Mouse (Mus musculus) kidney, adult 9 months (tissue): Measurements from ENCODE around the gene Rnf141.

Experiments
- DNase-seq: peaks from one replicate; pipeline ENCODE4 v3.0.0; 2022

Rnf141 gene

GRCm38 (mm10) chr7:110843916-110844874, at the start of gene Rnf141:
Gene Rnf141 (minus strand): TSS chr7:110844457.
- peak; percentile 93 for DNase-seq

DNA sequence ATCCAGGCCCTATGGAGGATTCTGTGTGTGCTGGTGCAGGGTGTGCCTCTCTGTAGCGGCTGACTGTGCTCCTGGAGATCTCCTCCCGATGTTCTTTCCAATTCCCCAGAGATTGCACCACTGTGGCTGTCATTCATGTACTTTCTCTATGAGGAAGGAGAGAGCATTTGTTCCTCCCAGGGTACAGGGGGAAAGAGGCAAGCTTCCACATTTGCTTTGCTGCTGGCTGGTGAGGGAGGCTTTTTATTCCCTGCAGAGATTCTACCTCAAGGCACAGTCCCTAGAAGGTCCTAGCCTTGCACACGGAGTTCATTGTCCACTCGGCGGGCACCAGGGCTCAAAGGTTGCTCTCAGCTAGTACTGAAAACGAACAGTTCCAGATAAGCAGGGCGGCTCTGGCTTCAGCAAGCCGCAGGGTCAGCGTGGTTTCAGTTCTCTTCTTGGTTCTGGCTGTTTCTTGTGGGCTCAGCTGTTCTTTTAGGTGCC, 47.3 kb upstream of the Rnf141 start:
- DNase-seq, result peak; percentile 90

- peak; percentile 79 for DNase-seq
Measured at GRCm38 (mm10) chr7:110881746-110882333, 37.6 kb upstream of the Rnf141 start.

DNA sequence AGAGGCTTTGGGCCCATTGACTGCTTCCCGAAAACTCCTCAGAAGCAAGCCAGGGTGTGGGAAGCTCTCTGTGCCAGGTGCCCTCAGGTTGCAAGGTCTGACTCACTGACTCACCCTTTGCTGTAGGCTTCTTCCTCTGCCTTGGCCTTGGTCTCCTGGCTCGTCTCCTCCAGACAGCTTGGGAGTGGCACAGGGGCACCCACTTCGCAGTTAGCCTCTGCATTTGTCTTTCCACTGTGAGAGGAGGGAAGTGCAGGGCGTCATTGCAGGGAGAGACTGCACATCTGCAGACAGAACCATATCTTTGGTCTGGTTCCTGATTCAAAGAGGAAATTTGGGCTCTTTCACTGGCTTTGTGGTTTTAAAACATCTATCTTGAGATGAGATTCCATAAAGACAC, 33.8 kb upstream of the Rnf141 start:
- no peak for DNase-seq

GRCm38 (mm10) chr7:110876965-110877364, 32.7 kb upstream of the Rnf141 start:
- peak; percentile 18 for DNase-seq

DNA sequence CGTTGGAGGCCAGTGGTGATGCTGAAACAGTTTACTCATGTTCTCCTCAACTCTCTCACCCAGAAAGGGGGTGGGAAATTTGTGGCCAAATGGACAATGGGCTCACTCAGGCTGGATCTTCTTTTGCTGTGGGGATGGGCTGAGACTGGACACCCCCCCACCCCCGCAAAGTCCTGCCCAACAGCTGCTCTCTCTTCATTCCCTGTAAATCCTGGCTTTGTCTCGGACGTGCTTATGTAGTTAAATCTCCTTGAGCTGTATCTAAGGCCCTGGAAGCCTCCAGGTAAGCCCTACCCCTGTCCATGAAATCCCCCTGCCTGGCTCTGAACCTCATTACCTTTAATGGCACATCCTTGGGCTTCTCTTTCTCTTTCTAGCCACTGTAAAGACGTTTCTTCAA, 24.6 kb upstream of the Rnf141 start:
- no peak for DNase-seq

GRCm38 (mm10) chr7:110867116-110867515, 22.9 kb upstream of the Rnf141 start:
- DNase-seq, result no peak

DNA sequence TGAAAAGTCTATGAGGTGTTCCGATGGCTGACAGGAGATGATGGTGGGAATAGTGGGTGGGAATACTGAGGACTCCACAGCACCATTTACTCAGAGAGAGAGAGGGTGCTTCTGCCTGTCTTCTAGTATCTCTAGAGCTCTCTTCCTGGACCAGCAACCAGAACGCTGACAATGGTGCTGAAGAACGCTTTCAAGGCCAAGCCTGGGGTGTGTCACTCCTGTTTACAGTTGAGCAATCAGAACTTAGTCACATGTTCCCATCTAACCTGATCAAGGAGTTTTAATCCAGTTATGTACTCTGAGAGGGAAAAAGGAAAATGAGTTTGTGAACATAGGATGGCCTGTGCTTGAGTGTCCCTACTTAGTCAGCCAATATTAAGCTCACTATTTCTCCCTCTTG, 21.8 kb upstream of the Rnf141 start:
- DNase-seq, result no peak

DNA sequence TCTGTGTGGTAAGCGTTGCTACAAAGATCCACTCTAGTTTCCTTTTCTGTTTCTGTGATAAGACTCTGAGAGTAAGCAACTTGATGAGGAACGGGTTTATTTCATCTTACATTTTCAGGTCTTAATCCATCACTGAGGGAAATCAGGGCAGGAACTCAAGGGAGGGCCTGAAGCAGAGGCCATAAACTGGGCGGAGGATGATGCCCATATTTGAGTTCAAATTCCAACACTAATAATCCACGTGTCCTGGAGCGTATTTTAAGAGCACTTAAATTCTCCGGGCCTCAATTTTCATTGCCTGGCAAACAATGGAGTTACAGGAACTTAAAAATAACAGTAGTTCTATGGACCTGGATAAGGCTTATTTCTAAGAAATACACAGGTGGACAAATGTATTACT, 21.3 kb upstream of the Rnf141 start:
- no peak for DNase-seq

DNA sequence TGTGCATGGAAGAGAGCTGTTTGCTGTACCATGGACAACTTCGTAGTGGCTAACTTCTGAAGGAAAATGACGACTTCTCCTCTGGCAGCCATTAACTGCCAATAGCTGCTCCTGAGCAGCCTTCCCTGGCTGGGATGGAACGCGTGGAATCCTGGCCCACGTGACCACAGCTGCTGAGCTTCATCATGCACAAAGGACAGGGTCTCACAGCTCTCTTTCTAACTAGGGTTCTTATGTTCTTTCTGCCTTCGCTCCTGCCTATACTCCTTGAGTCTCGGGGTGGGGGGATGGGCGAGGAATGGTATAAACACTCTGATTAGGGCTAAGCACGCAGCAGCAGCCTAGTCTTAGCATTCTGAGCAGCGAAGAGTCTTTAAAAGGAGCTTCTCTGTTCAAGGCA, 20.8 kb upstream of the Rnf141 start:
- peak; percentile 24 for DNase-seq

GRCm38 (mm10) chr7:110862751-110863289, 18.6 kb upstream of the Rnf141 start, which contains the start of gene Lyve1:
Gene Lyve1 (minus strand): TSS chr7:110863239.
- DNase-seq, result no peak

- DNase-seq, result no peak
Measured at GRCm38 (mm10) chr7:110860129-110860528, 15.9 kb upstream of the Rnf141 start.

GRCm38 (mm10) chr7:110855604-110856003, 11.3 kb upstream of the Rnf141 start:
- no peak for DNase-seq

GRCm38 (mm10) chr7:110854927-110855546, 10.8 kb upstream of the Rnf141 start:
- no peak for DNase-seq

DNA sequence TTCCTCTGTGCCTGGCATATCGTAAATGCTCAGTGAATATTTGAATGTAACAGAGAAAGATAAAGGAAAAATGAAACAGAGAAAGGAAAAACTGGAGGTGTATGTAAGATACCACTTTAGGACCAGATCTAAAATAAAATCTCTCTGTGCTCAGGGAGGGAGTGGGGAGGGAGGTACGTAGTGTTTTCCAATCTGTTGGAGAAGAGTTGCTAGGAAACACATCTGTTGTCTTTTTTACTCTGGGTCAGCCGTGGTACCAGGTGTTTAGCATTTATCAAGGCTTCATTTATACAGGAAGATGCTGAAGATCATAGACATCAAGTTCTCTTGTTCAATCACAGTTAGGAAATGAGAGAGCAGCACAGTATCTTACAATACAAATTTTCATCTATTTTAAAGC, 10.3 kb upstream of the Rnf141 start:
- no peak for DNase-seq

GRCm38 (mm10) chr7:110853611-110854010, 9.4 kb upstream of the Rnf141 start:
- no peak for DNase-seq

DNA sequence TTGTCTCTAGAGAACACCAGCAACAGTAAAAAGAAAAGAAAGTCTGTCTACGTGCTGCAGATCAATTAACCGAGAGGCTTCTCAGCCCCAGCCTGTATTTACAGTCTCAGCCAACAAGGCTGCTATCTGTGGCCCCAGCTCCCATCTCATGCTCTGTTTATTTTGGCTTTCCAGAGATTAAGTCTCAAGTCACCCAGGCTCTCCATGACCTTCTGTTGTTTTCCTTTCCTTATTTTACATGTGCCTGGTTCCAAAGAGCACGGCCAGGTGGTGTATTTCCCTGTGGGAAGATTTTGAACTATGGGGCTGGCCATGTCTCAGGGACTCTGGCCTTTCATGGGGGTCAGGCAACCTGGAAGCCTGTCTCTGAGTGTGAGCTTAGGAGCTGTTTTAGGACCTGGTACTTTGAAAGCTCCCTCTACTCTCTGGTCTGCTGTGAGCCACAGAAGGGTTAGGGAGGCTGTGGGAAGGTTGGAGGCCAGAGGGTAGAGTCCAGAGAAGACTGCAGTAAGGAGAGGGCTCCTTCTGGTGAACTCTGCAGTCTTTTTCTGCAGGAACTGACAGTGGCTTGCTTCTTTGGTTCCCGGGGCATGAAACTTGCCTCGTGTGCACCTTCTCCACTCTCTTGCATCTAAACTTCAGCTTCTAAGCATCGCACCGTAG, 7.4 kb upstream of the Rnf141 start:
- peak; percentile 8 for DNase-seq

DNA sequence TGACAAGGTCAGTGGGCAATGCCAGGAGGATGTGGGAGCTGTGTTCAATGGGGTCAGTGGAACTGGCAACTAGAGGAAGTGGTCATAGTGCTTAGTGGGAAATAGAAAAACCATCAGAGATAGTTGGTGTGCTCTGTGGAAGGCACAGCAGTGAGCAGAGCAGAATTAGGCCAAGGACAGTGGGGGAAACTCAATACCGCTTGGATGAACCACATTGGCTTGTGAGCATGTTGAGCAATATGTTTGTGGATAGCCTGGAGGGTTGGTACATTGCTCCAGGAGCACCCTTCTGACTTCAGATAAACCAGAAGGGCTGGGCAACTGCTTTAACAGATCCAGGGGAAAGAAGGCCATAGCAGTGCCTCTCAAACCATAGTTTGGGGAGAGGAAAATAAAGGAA, 4.1 kb upstream of the Rnf141 start:
- DNase-seq, result no peak

DNA sequence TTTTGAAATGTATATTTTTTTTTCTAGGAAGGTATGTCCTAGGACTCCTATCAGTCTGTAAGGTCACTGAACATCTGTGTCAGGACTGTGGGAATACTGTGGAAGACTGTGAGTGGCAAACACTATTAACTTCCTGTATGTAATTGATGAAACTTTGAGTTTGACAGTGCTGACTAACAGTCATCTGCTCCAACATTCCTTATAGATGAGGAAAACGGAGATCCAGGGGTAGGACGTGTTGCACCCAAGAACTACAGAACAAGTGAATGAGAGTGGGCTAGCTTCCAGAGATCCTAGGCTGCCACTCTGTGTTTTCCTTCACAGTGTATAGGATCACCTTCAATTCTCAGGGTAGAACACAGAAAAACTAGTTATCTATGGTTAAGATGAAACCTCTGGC, 3.1 kb upstream of the Rnf141 start:
- DNase-seq, result no peak

GRCm38 (mm10) chr7:110840332-110840731, 3.9 kb downstream of the Rnf141 start:
- DNase-seq, result no peak

DNA sequence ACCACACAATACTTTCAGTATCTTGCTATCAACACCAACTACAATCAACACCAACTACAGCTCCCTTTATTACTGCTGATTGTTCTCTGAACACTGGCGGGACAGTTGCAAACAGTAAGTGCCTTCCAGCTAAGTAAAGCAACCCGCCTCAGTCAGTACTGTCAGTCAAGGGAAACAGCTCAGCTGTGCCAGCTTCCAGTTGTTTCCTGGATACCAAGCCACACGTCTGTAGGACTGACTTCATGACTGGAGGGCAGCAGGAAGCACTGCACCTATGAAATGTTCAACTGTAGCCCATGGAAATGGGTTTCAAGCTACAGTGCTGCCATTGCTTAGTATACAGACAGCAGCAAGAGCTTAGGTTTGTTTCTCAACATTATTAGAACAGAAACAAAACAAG, 9.7 kb downstream of the Rnf141 start:
- no peak for DNase-seq

GRCm38 (mm10) chr7:110834018-110834417, 10.2 kb downstream of the Rnf141 start:
- DNase-seq, result no peak

DNA sequence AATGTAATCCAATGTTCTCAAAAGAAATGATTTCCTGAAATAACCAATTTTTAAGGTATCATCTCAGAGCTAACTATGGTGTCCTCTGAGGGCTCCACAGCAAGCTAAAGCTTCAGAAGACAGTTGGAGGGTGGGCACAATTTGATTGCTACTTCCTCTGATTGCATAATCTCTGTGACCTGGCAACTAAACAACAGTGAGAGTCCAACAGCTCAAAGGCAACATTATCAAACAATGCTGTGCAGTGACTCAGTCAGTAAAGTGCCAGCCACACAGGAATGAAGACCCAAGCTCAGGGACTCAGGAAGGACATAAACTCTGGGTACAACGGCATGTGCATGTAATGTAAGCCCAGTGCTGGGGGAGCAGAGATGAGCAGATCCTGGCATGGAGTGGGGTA, 11.2 kb downstream of the Rnf141 start:
- DNase-seq, result no peak
